Mouse (Mus musculus): ENCODE measurements at regions not wholly inside any gene's neighbourhood (a gene's known extent, or its start where the extent isn't known, plus 50 kb on each side); places are given as distances from the start of the nearest gene placed in this dataset.

DNA sequence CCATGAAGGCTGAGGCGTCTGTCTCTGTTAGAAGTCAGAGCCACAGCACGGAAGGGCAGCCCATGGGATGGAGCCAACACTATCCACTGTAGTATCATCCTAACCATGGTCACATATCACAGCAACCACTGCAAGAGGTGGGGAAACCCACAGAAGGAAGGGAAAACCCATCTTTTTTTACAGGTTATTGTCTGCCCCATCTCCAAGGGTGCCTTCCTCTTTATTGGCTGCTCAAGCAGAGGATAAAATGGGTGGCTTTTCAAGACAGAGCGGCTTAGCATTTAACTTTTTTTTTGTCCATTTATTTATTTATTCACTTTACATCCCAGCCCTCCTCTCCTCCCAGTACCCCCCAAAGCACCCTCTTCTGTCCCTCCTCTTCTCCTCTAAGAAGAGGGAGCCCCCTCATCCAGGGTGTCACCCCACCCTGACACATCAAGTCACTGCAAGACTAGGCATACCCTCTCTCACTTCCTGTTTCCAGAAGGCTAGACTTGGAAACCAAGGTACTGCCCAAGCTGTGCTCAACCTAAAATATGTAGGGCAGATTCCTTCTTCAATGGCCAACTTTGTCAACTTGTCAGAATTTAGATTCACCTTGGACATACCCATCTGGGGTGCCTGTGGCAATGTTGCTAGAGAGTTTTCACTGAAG lies 51.1 kb upstream of the Egr2 start:
- Histone ChIP-seq H3K9me3 (peaks cover 3% of the 10 kb centered on the region; the same call in 1 of the 2 replicates), H3K4me2 (replicated peaks) (no peak overlapping the region), H3K36me3 (no peaks in the 10 kb centered on the region), H3K4me1 (replicated peaks) (peaks cover 3% of the 10 kb centered on the region; the same call in 1 of the 2 replicates), H3K9ac (replicated peaks) (no peak overlapping the region), H3K27ac (no peak overlapping the region), H3K4me3 (replicated peaks) (no peak overlapping the region), H3K27me3 (no peaks in the 10 kb centered on the region)
- no peak for ATAC-seq
- WGBS: 83% methylated on average over 3 of the region's 3 CpGs

Measured in midbrain, embryonic 13.5 days (tissue).